Mouse (Mus musculus): ENCODE data around the gene Chn1. TPM values are rescaled to one million over a fixed set of nuclear protein-coding genes. Genes with fewer than 3 reads are reported as not detected.

Gene Chn1
- total RNA-seq, 2 experiments from 2014 or later, result 1,276 to 1,294 TPM

DNA sequence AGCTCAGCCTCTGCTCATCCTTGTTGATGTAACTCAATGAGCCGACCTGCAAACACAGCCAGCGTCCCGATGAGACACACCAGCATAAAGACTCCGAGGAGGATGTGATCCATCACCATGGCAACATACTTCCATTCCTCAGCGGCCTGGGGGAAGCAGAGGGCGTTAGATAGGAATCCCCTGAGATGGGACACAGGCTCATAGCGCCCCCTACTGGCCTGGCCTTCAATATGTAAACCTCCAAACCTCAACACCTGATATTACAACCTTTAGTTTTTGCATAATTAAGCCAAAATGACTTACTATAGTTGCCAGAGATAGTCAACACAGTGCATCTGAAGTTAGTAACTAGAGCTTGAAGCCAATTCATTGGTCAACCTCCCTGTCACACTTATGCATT lies 209.0 kb downstream of the Chn1 start:
- DNase-seq (ENCODE audit: low spot score in 2 of 2), result no peak

DNA sequence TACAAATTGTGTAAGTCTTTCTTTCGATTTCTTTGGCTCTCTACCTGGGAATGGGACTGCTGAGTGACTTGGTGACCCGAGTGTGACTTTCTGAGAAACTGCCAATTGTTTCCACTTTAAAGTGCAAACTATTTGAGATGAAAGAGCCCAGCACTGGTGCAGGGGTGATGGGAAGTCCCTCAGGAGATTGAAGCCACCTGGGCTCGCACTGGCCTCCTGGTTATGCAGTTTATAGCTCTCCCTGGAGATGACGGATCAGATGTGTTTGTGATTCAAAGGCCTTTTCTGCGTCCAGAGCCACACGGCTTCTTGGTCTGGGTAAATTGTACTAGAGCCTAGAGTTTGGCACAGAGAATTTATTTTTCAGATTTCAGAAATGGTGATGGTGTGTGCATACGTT lies 211.5 kb downstream of the Chn1 start:
- no peak for DNase-seq (ENCODE audit: low spot score in 2 of 2)

DNA sequence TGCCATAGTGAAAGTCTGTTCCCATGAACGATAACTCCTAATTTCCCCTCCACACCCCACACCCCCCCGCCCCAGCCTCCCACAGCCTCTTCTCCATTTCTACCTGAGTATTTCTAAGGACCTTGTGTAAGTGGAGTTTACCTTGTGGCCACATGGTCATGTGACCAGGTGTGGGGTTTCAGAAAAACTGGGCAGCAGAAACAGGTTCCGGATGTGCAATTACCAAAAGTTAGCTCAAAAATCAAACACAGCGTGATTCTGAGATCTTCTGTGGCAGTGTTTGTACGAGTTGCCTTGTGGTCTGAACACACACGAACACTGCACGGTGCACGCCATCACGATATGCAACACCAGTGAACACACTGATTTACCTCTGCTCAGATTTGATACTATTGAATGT lies 212.5 kb downstream of the Chn1 start:
- DNase-seq (ENCODE audit: low spot score in 2 of 2), result no peak

DNA sequence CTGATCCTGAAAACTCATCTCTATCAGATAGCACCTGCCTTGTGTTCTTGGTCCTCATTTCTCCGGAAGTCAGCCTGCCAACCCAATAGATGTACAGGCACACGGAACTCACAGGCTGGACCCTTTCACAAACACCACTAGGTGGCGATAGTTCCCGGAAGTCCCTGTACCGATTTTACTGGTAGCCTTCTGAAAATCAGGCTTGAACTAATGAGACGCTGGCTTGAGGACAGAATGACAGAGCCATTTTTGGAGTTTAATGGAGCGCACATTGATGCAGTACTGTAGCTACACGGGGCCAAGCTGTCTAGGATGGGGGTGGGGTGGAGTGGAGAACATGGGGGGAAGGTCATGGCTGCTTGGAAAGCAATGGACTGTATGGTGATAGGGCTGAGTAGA lies 213.5 kb downstream of the Chn1 start:
- peak in 1 of 2 experiments; percentile 47 for DNase-seq (ENCODE audit: low spot score in 2 of 2)

- no peak for DNase-seq (ENCODE audit: low spot score in 2 of 2)
Measured at GRCm38 (mm10) chr2:73560899-73561664, 214.1 kb downstream of the Chn1 start.

Other genes starting within 250 kb of the Chn1 start
- 10 to 100 TPM; 12.0 to 12.8 TPM for gene Wipf1, start 245.6 kb downstream of the Chn1 start, total RNA-seq (2021)
- under 1 TPM; 0.16 to 0.33 TPM for gene Chrna1, start 195.0 kb downstream of the Chn1 start, total RNA-seq (2021)
- 100 to 1,000 TPM; 130 to 135 TPM for gene Atf2, start 117.3 kb upstream of the Chn1 start, total RNA-seq (2021)
- 100 to 1,000 TPM; 642 to 653 TPM for gene Atp5g3, start 136.0 kb upstream of the Chn1 start, total RNA-seq (2021)

Measured in layer of hippocampus, postnatal 14 days (tissue).